Mouse (Mus musculus): ENCODE results near the gene Smo. TPM values are rescaled to one million over a fixed set of nuclear protein-coding genes. Genes with fewer than 3 reads are reported as not detected.

Smo gene
- polyA plus RNA-seq, 1 experiment from 2014 or later: 45.5 TPM

- 83% methylated on average over 1 of the region's 1 CpGs for WGBS
- no peak for ATAC-seq (ENCODE audit: low read depth)
These were observed 38.9 kb downstream of the Smo start for GRCm38 (mm10) chr6:29774161-29774560.

GRCm38 (mm10) chr6:29775609-29776008 lies 40.3 kb downstream of the Smo start:
- WGBS: 83% methylated on average over 1 of the region's 1 CpGs
- H3K9ac ChIP-seq (ENCODE audit: low read depth, low read length): no peak overlapping the region
- no peaks in the 10 kb centered on the region for H3K36me3 ChIP-seq (ENCODE audit: control insufficient read depth, insufficient read depth, low read length)
- no peaks in the 10 kb centered on the region for H3K4me1 ChIP-seq (ENCODE audit: control insufficient read depth, insufficient read depth, low read length)
- 0 out of 2 replicates have a peak, but pooled peaks have one; percentile 63 for ATAC-seq (ENCODE audit: low read depth)
- no peak overlapping the region for H3K4me3 ChIP-seq (ENCODE audit: low read depth, low read length)
- no peaks in the 10 kb centered on the region for H3K9me3 ChIP-seq (ENCODE audit: control insufficient read depth, low read length)
- DNase-seq (ENCODE audit: low spot score): peak; percentile 44
- H3K27ac ChIP-seq (replicated peaks; ENCODE audit: low read depth, low read length): no peak overlapping the region
- H3K4me2 ChIP-seq (ENCODE audit: low read depth, low read length): no peak overlapping the region
- H3K27me3 ChIP-seq (replicated peaks; ENCODE audit: control insufficient read depth, insufficient read depth, low read length): no peaks in the 10 kb centered on the region

More at GRCm38 (mm10) chr6:29774161-29774560, 38.9 kb downstream of the Smo start:
- Histone ChIP-seq H3K9me3 (ENCODE audit: control insufficient read depth, low read length) (no peaks in the 10 kb centered on the region), H3K27ac (replicated peaks; ENCODE audit: low read depth, low read length) (no peak overlapping the region), H3K4me1 (ENCODE audit: control insufficient read depth, insufficient read depth, low read length) (peaks cover 5% of the 10 kb centered on the region; the same call in 1 of the 2 replicates), H3K36me3 (ENCODE audit: control insufficient read depth, insufficient read depth, low read length) (no peaks in the 10 kb centered on the region), H3K4me2 (ENCODE audit: low read depth, low read length) (no peak overlapping the region), H3K4me3 (ENCODE audit: low read depth, low read length) (no peak overlapping the region), H3K9ac (ENCODE audit: low read depth, low read length) (no peak overlapping the region), H3K27me3 (replicated peaks; ENCODE audit: control insufficient read depth, insufficient read depth, low read length) (no peaks in the 10 kb centered on the region)
- no peak for DNase-seq (ENCODE audit: low spot score)

DNA sequence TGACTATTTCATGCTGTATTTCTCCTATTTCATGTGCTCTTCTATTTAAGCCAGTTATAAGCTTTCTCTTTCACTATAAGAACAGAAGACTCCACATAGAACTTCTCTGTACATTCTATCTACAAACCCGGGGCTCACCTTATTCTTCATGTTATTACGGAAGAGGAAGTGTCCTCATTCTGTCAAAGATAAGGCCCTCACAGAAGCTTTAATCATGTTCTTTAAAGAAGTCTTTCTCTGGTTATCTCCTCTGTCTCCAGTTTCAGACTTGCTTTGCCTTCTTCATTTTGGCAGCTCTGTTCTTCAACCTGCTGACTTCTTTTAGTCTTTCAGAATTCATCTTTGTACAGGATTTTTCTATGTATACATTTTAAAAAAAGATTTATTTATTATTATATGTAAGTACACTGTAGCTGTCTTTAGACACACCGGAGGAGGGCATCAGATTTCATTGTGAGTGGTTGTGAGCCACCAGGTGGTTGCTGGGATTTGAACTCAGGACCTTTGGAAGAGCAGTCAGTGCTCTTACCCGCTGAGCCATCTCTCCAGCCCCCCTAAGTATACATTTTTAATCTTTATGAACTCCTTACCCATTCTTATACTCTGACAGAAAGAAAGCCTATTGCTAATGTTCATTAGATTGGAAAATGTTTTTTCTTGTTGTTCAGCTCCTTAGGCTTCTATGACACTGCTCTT lies 41.4 kb downstream of the Smo start:
- Histone ChIP-seq H3K27ac (replicated peaks; ENCODE audit: low read depth, low read length) (no peak overlapping the region), H3K27me3 (replicated peaks; ENCODE audit: control insufficient read depth, insufficient read depth, low read length) (no peaks in the 10 kb centered on the region), H3K36me3 (ENCODE audit: control insufficient read depth, insufficient read depth, low read length) (no peaks in the 10 kb centered on the region), H3K4me2 (ENCODE audit: low read depth, low read length) (no peak overlapping the region), H3K9me3 (ENCODE audit: control insufficient read depth, low read length) (no peaks in the 10 kb centered on the region), H3K4me1 (ENCODE audit: control insufficient read depth, insufficient read depth, low read length) (no peaks in the 10 kb centered on the region), H3K4me3 (ENCODE audit: low read depth, low read length) (no peak overlapping the region), H3K9ac (ENCODE audit: low read depth, low read length) (no peak overlapping the region)
- ATAC-seq (ENCODE audit: low read depth) (no peak), DNase-seq (ENCODE audit: low spot score) (no peak)
- 83% methylated on average over 4 of the region's 4 CpGs for WGBS

DNA sequence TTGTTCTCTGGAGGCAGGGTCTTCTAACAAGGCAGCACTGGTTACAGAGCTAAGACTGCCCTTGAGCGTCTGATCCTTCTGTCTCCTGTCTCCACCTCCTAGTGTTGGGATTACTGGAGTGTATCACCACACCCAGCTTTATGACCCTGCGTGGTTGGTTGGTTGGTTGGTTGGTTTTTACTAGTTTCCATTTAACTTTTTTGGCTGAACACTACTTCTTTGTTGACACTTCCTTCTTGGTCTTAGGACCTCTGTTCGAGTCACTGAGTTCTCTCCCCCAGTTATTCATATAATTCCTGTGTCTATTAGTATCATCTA lies 41.9 kb downstream of the Smo start:
- DNase-seq (ENCODE audit: low spot score) (no peak), ATAC-seq (ENCODE audit: low read depth) (no peak)
- Histone ChIP-seq H3K27me3 (replicated peaks; ENCODE audit: control insufficient read depth, insufficient read depth, low read length) (no peaks in the 10 kb centered on the region), H3K4me1 (ENCODE audit: control insufficient read depth, insufficient read depth, low read length) (no peaks in the 10 kb centered on the region), H3K36me3 (ENCODE audit: control insufficient read depth, insufficient read depth, low read length) (no peaks in the 10 kb centered on the region), H3K27ac (replicated peaks; ENCODE audit: low read depth, low read length) (no peak overlapping the region), H3K4me3 (ENCODE audit: low read depth, low read length) (no peak overlapping the region), H3K4me2 (ENCODE audit: low read depth, low read length) (no peak overlapping the region), H3K9ac (ENCODE audit: low read depth, low read length) (no peak overlapping the region), H3K9me3 (ENCODE audit: control insufficient read depth, low read length) (no peaks in the 10 kb centered on the region)
- 74% methylated on average over 3 of the region's 3 CpGs for WGBS

DNA sequence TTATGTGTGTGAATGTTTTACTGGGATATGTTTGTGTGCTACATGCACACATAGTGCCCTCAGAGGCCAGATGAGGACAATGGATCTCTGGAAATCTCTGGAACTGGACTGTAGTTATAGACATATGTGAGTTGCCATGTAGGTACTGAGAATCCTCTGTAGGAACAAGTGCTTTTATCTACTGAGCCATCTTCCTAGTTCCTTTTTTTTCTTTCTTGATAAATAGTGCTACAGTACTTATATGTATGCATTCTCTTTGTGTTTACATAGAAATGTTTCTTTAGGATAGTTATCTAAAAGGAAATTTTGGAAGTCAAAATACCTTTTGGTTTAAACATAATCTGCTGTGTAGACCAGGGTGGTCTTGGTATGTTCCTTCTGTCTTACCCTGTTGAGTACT lies 44.8 kb downstream of the Smo start:
- Histone ChIP-seq H3K27me3 (replicated peaks; ENCODE audit: control insufficient read depth, insufficient read depth, low read length) (no peaks in the 10 kb centered on the region), H3K27ac (replicated peaks; ENCODE audit: low read depth, low read length) (no peak overlapping the region), H3K4me1 (ENCODE audit: control insufficient read depth, insufficient read depth, low read length) (no peaks in the 10 kb centered on the region), H3K4me2 (ENCODE audit: low read depth, low read length) (no peak overlapping the region), H3K9me3 (ENCODE audit: control insufficient read depth, low read length) (no peaks in the 10 kb centered on the region), H3K9ac (ENCODE audit: low read depth, low read length) (no peak overlapping the region), H3K4me3 (ENCODE audit: low read depth, low read length) (no peak overlapping the region), H3K36me3 (ENCODE audit: control insufficient read depth, insufficient read depth, low read length) (no peaks in the 10 kb centered on the region)
- ATAC-seq (ENCODE audit: low read depth) (no peak), DNase-seq (ENCODE audit: low spot score) (no peak)

GRCm38 (mm10) chr6:29780571-29780970 lies 45.3 kb downstream of the Smo start:
- Histone ChIP-seq H3K4me2 (ENCODE audit: low read depth, low read length) (no peak overlapping the region), H3K4me3 (ENCODE audit: low read depth, low read length) (no peak overlapping the region), H3K4me1 (ENCODE audit: control insufficient read depth, insufficient read depth, low read length) (no peaks in the 10 kb centered on the region), H3K27me3 (replicated peaks; ENCODE audit: control insufficient read depth, insufficient read depth, low read length) (no peaks in the 10 kb centered on the region), H3K9me3 (ENCODE audit: control insufficient read depth, low read length) (no peaks in the 10 kb centered on the region), H3K9ac (ENCODE audit: low read depth, low read length) (no peak overlapping the region), H3K27ac (replicated peaks; ENCODE audit: low read depth, low read length) (no peak overlapping the region), H3K36me3 (ENCODE audit: control insufficient read depth, insufficient read depth, low read length) (no peaks in the 10 kb centered on the region)
- 91% methylated on average over 2 of the region's 2 CpGs for WGBS
- DNase-seq (ENCODE audit: low spot score): no peak
- ATAC-seq (ENCODE audit: low read depth): no peak

DNA sequence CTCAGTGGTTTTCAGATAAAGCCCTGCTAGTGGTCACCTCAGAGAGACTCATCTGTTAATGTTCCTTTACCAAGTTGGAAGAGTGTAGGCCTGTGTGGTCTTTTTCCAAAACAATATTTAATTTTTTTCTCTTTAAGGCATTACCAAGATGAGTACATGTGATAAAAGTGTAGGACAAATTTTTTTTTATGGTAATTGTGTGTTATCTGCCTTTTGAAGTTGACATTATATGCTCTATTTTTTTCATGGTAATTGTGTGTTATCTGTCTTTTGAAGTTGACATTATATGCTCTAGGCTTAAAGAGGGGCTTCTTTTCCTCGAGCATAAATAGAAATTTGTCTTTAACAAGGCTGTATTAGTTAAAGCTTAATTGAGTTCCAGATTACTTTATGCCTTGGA lies 46.9 kb downstream of the Smo start:
- H3K9ac ChIP-seq (ENCODE audit: low read depth, low read length): no peak overlapping the region
- WGBS: 67% methylated on average over 1 of the region's 1 CpGs
- H3K36me3 ChIP-seq (ENCODE audit: control insufficient read depth, insufficient read depth, low read length): no peaks in the 10 kb centered on the region
- no peak overlapping the region for H3K4me2 ChIP-seq (ENCODE audit: low read depth, low read length)
- H3K27ac ChIP-seq (replicated peaks; ENCODE audit: low read depth, low read length): no peak overlapping the region
- no peak overlapping the region for H3K4me3 ChIP-seq (ENCODE audit: low read depth, low read length)
- H3K27me3 ChIP-seq (replicated peaks; ENCODE audit: control insufficient read depth, insufficient read depth, low read length): no peaks in the 10 kb centered on the region
- no peaks in the 10 kb centered on the region for H3K4me1 ChIP-seq (ENCODE audit: control insufficient read depth, insufficient read depth, low read length)
- DNase-seq (ENCODE audit: low spot score) (no peak), ATAC-seq (ENCODE audit: low read depth) (no peak)
- H3K9me3 ChIP-seq (ENCODE audit: control insufficient read depth, low read length): no peaks in the 10 kb centered on the region

GRCm38 (mm10) chr6:29783960-29784359 lies 48.7 kb downstream of the Smo start:
- Histone ChIP-seq H3K4me1 (ENCODE audit: control insufficient read depth, insufficient read depth, low read length) (no peaks in the 10 kb centered on the region), H3K27me3 (replicated peaks; ENCODE audit: control insufficient read depth, insufficient read depth, low read length) (no peaks in the 10 kb centered on the region), H3K36me3 (ENCODE audit: control insufficient read depth, insufficient read depth, low read length) (no peaks in the 10 kb centered on the region), H3K4me3 (ENCODE audit: low read depth, low read length) (no peak overlapping the region), H3K9ac (ENCODE audit: low read depth, low read length) (no peak overlapping the region), H3K27ac (replicated peaks; ENCODE audit: low read depth, low read length) (no peak overlapping the region), H3K9me3 (ENCODE audit: control insufficient read depth, low read length) (no peaks in the 10 kb centered on the region), H3K4me2 (ENCODE audit: low read depth, low read length) (no peak overlapping the region)
- DNase-seq (ENCODE audit: low spot score): no peak
- 68% methylated on average over 6 of the region's 6 CpGs for WGBS
- no peak for ATAC-seq (ENCODE audit: low read depth)

DNA sequence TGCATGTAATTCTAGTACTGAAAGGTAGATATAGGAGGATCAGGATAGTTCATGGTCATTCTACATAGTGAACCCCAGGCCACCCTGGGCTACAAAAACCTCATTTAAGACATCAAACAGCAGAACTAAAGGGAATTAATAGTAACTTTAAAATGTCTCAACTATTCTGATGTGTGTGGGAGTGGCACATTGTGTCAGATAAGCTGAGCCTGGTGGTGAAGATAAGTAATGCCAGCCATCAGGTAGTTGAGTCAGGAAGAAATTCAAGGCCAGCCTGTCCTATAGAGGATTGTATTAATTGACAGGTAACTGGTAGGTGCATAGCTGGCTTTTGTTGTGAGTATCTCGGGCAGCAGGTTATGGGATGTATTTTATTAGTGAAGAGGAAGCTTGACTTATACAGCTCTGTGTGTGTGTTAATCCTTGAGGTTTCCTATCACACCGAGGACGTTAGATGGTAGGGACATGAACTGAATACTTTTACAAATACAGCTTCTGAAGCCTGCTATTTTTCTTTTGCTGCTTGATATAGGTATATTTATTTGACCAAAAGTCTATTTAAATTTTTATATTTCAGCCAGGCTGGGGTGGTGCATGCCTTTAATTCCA lies 49.2 kb downstream of the Smo start:
- Histone ChIP-seq H3K9ac (ENCODE audit: low read depth, low read length) (no peak overlapping the region), H3K27ac (replicated peaks; ENCODE audit: low read depth, low read length) (no peak overlapping the region), H3K4me1 (ENCODE audit: control insufficient read depth, insufficient read depth, low read length) (no peaks in the 10 kb centered on the region), H3K9me3 (ENCODE audit: control insufficient read depth, low read length) (no peaks in the 10 kb centered on the region), H3K36me3 (ENCODE audit: control insufficient read depth, insufficient read depth, low read length) (no peaks in the 10 kb centered on the region), H3K4me3 (ENCODE audit: low read depth, low read length) (no peak overlapping the region), H3K4me2 (ENCODE audit: low read depth, low read length) (no peak overlapping the region), H3K27me3 (replicated peaks; ENCODE audit: control insufficient read depth, insufficient read depth, low read length) (no peaks in the 10 kb centered on the region)
- 84% methylated on average over 3 of the region's 3 CpGs for WGBS
- no peak for DNase-seq (ENCODE audit: low spot score)
- ATAC-seq (ENCODE audit: low read depth): no peak
